Mouse (Mus musculus) E14TG2a.4 (cell line): ENCODE measurements around the gene Agap1.

Experiments used
- CTCF ChIP-seq: conservative IDR thresholded peaks from 2 replicates; pipeline ENCODE4 v1.5.1; 2014; ENCODE audit warnings: low read length
- NANOG ChIP-seq: IDR thresholded peaks from 2 replicates; pipeline ENCODE4 v1.6.1; 2014; ENCODE audit warnings: borderline replicate concordance, low read length, mixed read lengths
- POU5F1 ChIP-seq: IDR thresholded peaks from 2 replicates; pipeline ENCODE4 v1.6.1; 2014; ENCODE audit warnings: low read length, borderline replicate concordance

GRCm38 (mm10) chr1:89543312-89543711, 88.7 kb downstream of the Agap1 start:
- no peak for TF ChIP-seq CTCF
- no peak for TF ChIP-seq POU5F1
- TF ChIP-seq NANOG: no peak
